In the genomic region with DNA sequence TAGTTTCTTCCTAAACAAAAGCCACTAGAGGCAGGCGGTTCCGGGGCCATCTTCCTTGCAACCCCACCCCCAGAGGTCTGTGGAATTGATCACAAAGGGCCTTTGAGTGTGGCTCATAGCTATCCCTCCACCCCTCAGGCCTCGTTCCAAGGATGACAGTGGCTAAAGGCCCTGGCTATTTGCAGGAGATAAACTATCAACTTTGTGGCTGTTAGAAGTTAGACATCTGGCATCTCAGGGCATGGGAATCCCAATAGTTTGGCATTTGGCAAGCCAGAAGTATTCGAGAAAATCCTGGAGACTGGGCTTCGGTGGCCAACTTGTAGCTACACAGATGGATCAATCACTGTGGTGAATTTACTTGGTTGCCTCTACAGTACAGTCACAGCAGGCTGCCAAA, we compare ENCODE assay signal across 21 mouse cellular contexts. TPM values are rescaled to one million over a fixed set of nuclear protein-coding genes. Genes with fewer than 3 reads are reported as not detected.
DNase-seq lines count a peak whose midpoint lies in the region; ATAC-seq and TF ChIP-seq lines count a peak whose summit lies in the region.
"Had no signal": no experiment of that assay in that cellular context is flagged by ENCODE, and none has a peak within 500 bp of the region (broad histone marks: within the 10 kb centered on the region; RNA-seq: fewer than 3 reads in every experiment).

No protein-coding gene starts in this region.

- H3K4me3 ChIP-seq in gastrocnemius, adult 2 months: no peak overlapping the region
- H3K4me3 ChIP-seq in liver, adult 2 months (ENCODE audit: insufficient read depth, low read depth, low read length): no peak overlapping the region
- H3K4me3 ChIP-seq in liver, postnatal 0 days (ENCODE audit: low read depth, low read length): no peak overlapping the region
- H3K4me3 ChIP-seq: heart, embryonic 12.5 days; hindbrain, embryonic 12.5 days; hindbrain, embryonic 15.5 days had no signal

- no peak for TF ChIP-seq EP300 in liver, postnatal 0 days (IDR thresholded peaks at IDR 0.05; ENCODE audit: low read depth)

- H3K9ac ChIP-seq in liver, adult 2 months (ENCODE audit: low read depth, low read length): no peak overlapping the region
- H3K9ac ChIP-seq in liver, postnatal 0 days (replicated peaks): no peak overlapping the region
- H3K9ac ChIP-seq: forebrain, postnatal 0 days; hindbrain, embryonic 12.5 days; hindbrain, embryonic 15.5 days had no signal

- no peak for TF ChIP-seq POLR2A in liver, adult 2 months (IDR thresholded peaks at IDR 0.05; ENCODE audit: extremely low read depth, insufficient read depth, low read length)

- no peaks in the 10 kb centered on the region for H3K27me3 ChIP-seq in liver, adult 2 months (ENCODE audit: control insufficient read depth, insufficient read depth, low read length)
- H3K27me3 ChIP-seq in liver, postnatal 0 days (ENCODE audit: insufficient read depth, low read length): no peaks in the 10 kb centered on the region
- H3K27me3 ChIP-seq: heart, embryonic 12.5 days; hindbrain, embryonic 12.5 days; hindbrain, embryonic 15.5 days; Patski had no signal

- H3K4me2 ChIP-seq in liver, postnatal 0 days (ENCODE audit: low read depth, low read length): no peak overlapping the region
- H3K4me2 ChIP-seq: heart, embryonic 12.5 days; hindbrain, embryonic 12.5 days; hindbrain, embryonic 15.5 days had no signal

- ATAC-seq in liver, postnatal 0 days: no peak
- no peak for ATAC-seq in erythroid progenitor cell, adult 5-6 weeks (replicated peaks; ENCODE audit: low FRiP score, poor library complexity, severe bottlenecking)
- ATAC-seq in megakaryocyte, adult 5-6 weeks (ENCODE audit: poor library complexity, severe bottlenecking): no peak
- ATAC-seq: activated CD4-positive, CD25-positive, alpha-beta regulatory T cell, adult 4 months; forebrain, embryonic 14.5 days; forebrain, postnatal 0 days; Patski had no signal

- DNase-seq in gastrocnemius, adult 2 months: peak; percentile 49
- no peak for DNase-seq in gastrocnemius, postnatal 4 days (ENCODE audit: low spot score in 2 of 2)
- peak; percentile 35 for DNase-seq in layer of hippocampus, adult 11-12 months (ENCODE audit: low spot score)
- DNase-seq in layer of hippocampus, adult 9-10 months (ENCODE audit: low spot score): no peak
- peak; percentile 55 for DNase-seq in liver, adult 2 months (ENCODE audit: extremely low read depth, low read depth, low spot score)
- DNase-seq in liver, postnatal 0 days: no peak
- DNase-seq: adrenal gland, adult 8-10 months; adrenal gland, postnatal 25 days; cerebellum, adult 18-20 months; cerebellum, adult 9-10 months; cerebellum, postnatal 14 days; forebrain, postnatal 0 days; gastrocnemius, postnatal 25 days had no signal

- no peaks in the 10 kb centered on the region for H3K36me3 ChIP-seq in liver, adult 2 months (ENCODE audit: control insufficient read depth, insufficient read depth, low read length)
- H3K36me3 ChIP-seq in liver, postnatal 0 days (replicated peaks; ENCODE audit: insufficient read depth, low read length): no peaks in the 10 kb centered on the region
- H3K36me3 ChIP-seq: hindbrain, embryonic 15.5 days had no signal

- 42% methylated on average over 5 of the region's 5 CpGs for WGBS in liver, adult 2 months
- WGBS in liver, postnatal 0 days (ENCODE audit: insufficient replicate concordance): 82% methylated on average over 5 of the region's 5 CpGs

- peak overlapping the region; percentile 70 for H3K27ac ChIP-seq in gastrocnemius, adult 2 months
- H3K27ac ChIP-seq in liver, adult 2 months (replicated peaks; ENCODE audit: insufficient read depth, low read depth, low read length): no peak overlapping the region
- H3K27ac ChIP-seq in liver, postnatal 0 days (ENCODE audit: low read depth): no peak overlapping the region
- H3K27ac ChIP-seq: hindbrain, embryonic 12.5 days; hindbrain, embryonic 15.5 days had no signal

- H3K79me2 ChIP-seq in liver, adult 2 months (ENCODE audit: control insufficient read depth, insufficient read depth, low read length): no peaks in the 10 kb centered on the region

- TF ChIP-seq CTCF in gastrocnemius, adult 2 months (IDR thresholded peaks at IDR 0.05): no peak
- no peak for TF ChIP-seq CTCF in liver, adult 2 months (IDR thresholded peaks at IDR 0.05; ENCODE audit: low read depth, low read length)
- TF ChIP-seq CTCF in liver, postnatal 0 days (IDR thresholded peaks at IDR 0.05; ENCODE audit: low read depth): no peak

- H3K9me3 ChIP-seq in liver, postnatal 0 days (ENCODE audit: low read length): no peaks in the 10 kb centered on the region
- H3K9me3 ChIP-seq: heart, embryonic 12.5 days; hindbrain, embryonic 12.5 days; hindbrain, embryonic 15.5 days had no signal

- intact Hi-C loops in gastrocnemius, adult 2 months (cut with DNase I): no loop called here

- H3K4me1 ChIP-seq in liver, adult 2 months (ENCODE audit: control insufficient read depth, insufficient read depth, low read length): peaks cover 7% of the 10 kb centered on the region
- H3K4me1 ChIP-seq in liver, postnatal 0 days (ENCODE audit: insufficient read depth): peaks cover 11% of the 10 kb centered on the region

RNA-seq across cellular contexts. Expression of gene Angptl2, which starts 18.0 kb away (rescaled TPM):
- 10 to 100 TPM; 20.6 to 47.1 TPM for total RNA-seq in gastrocnemius, adult 2 months (2021)
- 100 to 1,000 TPM; 356 to 404 TPM for total RNA-seq in gastrocnemius, postnatal 4 days (2021)
- 11.3 and 15.4 TPM in 2 replicates for total RNA-seq in liver, adult 2 months (2014; rRNA removed)
- 16.4 and 17.0 TPM in 2 replicates for polyA plus RNA-seq in liver, adult 2 months (2012; rRNA removed)
- 3.8 and 4.4 TPM in 2 replicates for polyA plus RNA-seq in liver, postnatal 0 days (2015; fragmentation: Nextera tagmentation; extraction: Ambion mirVana)
- total RNA-seq in erythroid progenitor cell, adult 5-6 weeks (2015; ENCODE audit: low replicate concordance): 1.3 TPM in 1 of 2 replicates, not detected in the other
- 0.13 TPM in 1 of 2 replicates, not detected in the other for total RNA-seq in erythroid progenitor cell, adult 5-6 weeks (2017; ENCODE audit: low replicate concordance)
- 4.2 and 5.0 TPM in 2 replicates for total RNA-seq in megakaryocyte, adult 5-6 weeks (2015)
- total RNA-seq in megakaryocyte, adult 5-6 weeks (2017): 9.8 and 11.4 TPM in 2 replicates

Comparison
In these comparisons a context has a peak if more than half of its experiments do, and no peak if none do; other contexts are left out.
1. DNase-seq: peak in gastrocnemius, adult 2 months (single experiment), layer of hippocampus, adult 11-12 months (single experiment) and liver, adult 2 months (single experiment); none in gastrocnemius, postnatal 4 days (0 of 2), layer of hippocampus, adult 9-10 months (single experiment) and liver, postnatal 0 days (single experiment).
2. RNA of gene Angptl2, which starts 18.0 kb away (total RNA-seq): 356 to 404 TPM in gastrocnemius, postnatal 4 days; 20.6 to 47.1 TPM in gastrocnemius, adult 2 months, 4.2 to 11.4 TPM in megakaryocyte, adult 5-6 weeks, 11.3 to 15.4 TPM in liver, adult 2 months and 0.13 to 1.3 TPM in erythroid progenitor cell, adult 5-6 weeks; every median in the first group is over 4 times any median in the second.